Mouse (Mus musculus): ENCODE measurements at regions not wholly inside any gene's neighbourhood (a gene's known extent, or its start where the extent isn't known, plus 50 kb on each side); places are given as distances from the start of the nearest gene placed in this dataset.

DNA sequence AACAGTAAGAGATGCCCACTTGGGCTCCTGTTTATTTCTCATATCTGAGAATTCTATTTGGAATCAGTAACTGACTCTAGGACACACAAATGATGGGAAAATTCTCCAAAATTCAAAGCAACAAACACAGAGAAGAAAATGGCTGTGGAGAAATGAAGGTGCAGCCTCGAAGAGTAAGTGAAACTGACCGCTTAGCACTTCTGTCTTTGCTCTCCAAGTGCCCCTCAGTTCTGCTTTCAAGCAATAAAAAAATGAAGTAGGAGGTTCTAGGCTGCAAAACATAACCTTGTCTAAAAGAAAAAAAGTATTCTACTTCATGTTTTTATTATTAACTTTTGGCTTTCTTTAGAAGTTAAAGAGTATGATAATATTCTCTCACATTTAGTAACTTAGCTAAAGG, 79.0 kb downstream of the Zbtb18 start:
- TF ChIP-seq CTCF (IDR thresholded peaks at IDR 0.05; ENCODE audit: extremely low read depth, insufficient read depth, low read length) (no peak), POLR2A (IDR thresholded peaks at IDR 0.05; ENCODE audit: extremely low read depth, insufficient read depth, low read length) (no peak)

Measured in cortical plate, adult 2 months (tissue).